Mouse (Mus musculus) kidney, postnatal 0 days (tissue): ENCODE results near the gene Fosl2. TPM values are rescaled to one million over a fixed set of nuclear protein-coding genes. Genes with fewer than 3 reads are reported as not detected.

Experiments
- ATAC-seq: fragments of 200-750 bp; cut with Nextera tagmentation; replicated peaks from 2 replicates; pipeline ENCODE4 v1.8.0; 2017; ENCODE audit warnings: low read depth, moderate number of reproducible peaks, moderate TSS enrichment, moderate library complexity; ENCODE audit not compliant: low FRiP score
- DNase-seq: peaks from one replicate; pipeline ENCODE4 v3.0.0-alpha.2; 2016; ENCODE audit warnings: low spot score
- H3K27ac ChIP-seq: fragments of 300-500 bp; sonication (generic); 2 replicates; pipeline ENCODE4 v1.5.1; 2014; ENCODE audit warnings: mild to moderate bottlenecking
- H3K27me3 ChIP-seq: fragments of 300-500 bp; sonication (generic); 2 replicates; pipeline ENCODE4 v1.6.1; 2014; ENCODE audit warnings: low read length, mixed read lengths; ENCODE audit not compliant: insufficient read depth
- H3K36me3 ChIP-seq: fragments of 300-500 bp; sonication (generic); 2 replicates; pipeline ENCODE4 v1.6.1; 2014; ENCODE audit warnings: low read length, mixed read lengths; ENCODE audit not compliant: insufficient read depth
- H3K4me1 ChIP-seq: fragments of 300-500 bp; sonication (generic); replicated peaks from 2 replicates; pipeline ENCODE4 v1.6.1; 2014; ENCODE audit warnings: antibody characterized with exemption, low read length, mixed read lengths; ENCODE audit not compliant: insufficient read depth
- H3K4me2 ChIP-seq: fragments of 300-500 bp; sonication (generic); 2 replicates; pipeline ENCODE4 v1.6.1; 2014; ENCODE audit warnings: mild to moderate bottlenecking, low read length, moderate library complexity, mixed read lengths
- H3K4me3 ChIP-seq: fragments of 300-500 bp; sonication (generic); replicated peaks from 2 replicates; pipeline ENCODE4 v1.5.1; 2014; ENCODE audit warnings: low read depth, low read length
- H3K9ac ChIP-seq: fragments of 300-500 bp; sonication (generic); 2 replicates; pipeline ENCODE4 v1.6.1; 2014; ENCODE audit warnings: low read depth, low read length
- H3K9me3 ChIP-seq: fragments of 300-500 bp; sonication (generic); replicated peaks from 2 replicates; pipeline ENCODE4 v1.6.1; 2016; ENCODE audit warnings: low read length, inconsistent platforms, mixed read lengths
- CTCF ChIP-seq: IDR thresholded peaks from 2 replicates; pipeline ENCODE4 v1.5.1; 2016; ENCODE audit warnings: antibody characterized with exemption, low read depth, mild to moderate bottlenecking, moderate library complexity
- WGBS: fragments of 180-500 bp; shearing (Covaris S2); extraction: QIAGEN DNeasy Blood & Tissue Kit; methylation state at CpG from one replicate; pipeline ENCODE4 v1.1.7; 2014; 5-methylcytosine and 5-hydroxymethylcytosine counted together
- polyA plus RNA-seq: library from polyadenylated mRNA; unstranded; fragments of >200 nt; fragmentation: Nextera tagmentation; extraction: Ambion mirVana; gene quantifications from 2 replicates; pipeline ENCODE4 v1.2.1, GENCODE M21; 2015

Gene Fosl2
- polyA plus RNA-seq, 1 experiment from 2014 or later, result 5.4 TPM

GRCm38 (mm10) chr5:32182885-32183629 is 47.5 kb downstream of the Fosl2 start:
- no peak for DNase-seq
- Histone ChIP-seq H3K4me2 (no peak overlapping the region), H3K27ac (no peak overlapping the region), H3K9me3 (no peaks in the 10 kb centered on the region), H3K36me3 (no peaks in the 10 kb centered on the region), H3K9ac (no peak overlapping the region), H3K27me3 (no peaks in the 10 kb centered on the region), H3K4me3 (no peak overlapping the region), H3K4me1 (no peaks in the 10 kb centered on the region; the same call in 1 of the 2 replicates)
- no peak for ATAC-seq
- TF ChIP-seq CTCF, result no peak
- 62% methylated on average over 4 of the region's 4 CpGs for WGBS

- H3K4me1 ChIP-seq, result no peaks in the 10 kb centered on the region; the same call in 1 of the 2 replicates
- no peaks in the 10 kb centered on the region for H3K36me3 ChIP-seq
- no peaks in the 10 kb centered on the region for H3K27me3 ChIP-seq
- H3K4me3 ChIP-seq, result no peak overlapping the region
- no peak overlapping the region for H3K27ac ChIP-seq
- H3K9ac ChIP-seq, result no peak overlapping the region
- H3K4me2 ChIP-seq, result no peak overlapping the region
- TF ChIP-seq CTCF, result no peak
- ATAC-seq (no peak), DNase-seq (no peak)
- H3K9me3 ChIP-seq, result no peaks in the 10 kb centered on the region
- WGBS, result 44% methylated on average over 11 of the region's 11 CpGs
Measured at GRCm38 (mm10) chr5:32187717-32188116, 52.1 kb downstream of the Fosl2 start.

DNA sequence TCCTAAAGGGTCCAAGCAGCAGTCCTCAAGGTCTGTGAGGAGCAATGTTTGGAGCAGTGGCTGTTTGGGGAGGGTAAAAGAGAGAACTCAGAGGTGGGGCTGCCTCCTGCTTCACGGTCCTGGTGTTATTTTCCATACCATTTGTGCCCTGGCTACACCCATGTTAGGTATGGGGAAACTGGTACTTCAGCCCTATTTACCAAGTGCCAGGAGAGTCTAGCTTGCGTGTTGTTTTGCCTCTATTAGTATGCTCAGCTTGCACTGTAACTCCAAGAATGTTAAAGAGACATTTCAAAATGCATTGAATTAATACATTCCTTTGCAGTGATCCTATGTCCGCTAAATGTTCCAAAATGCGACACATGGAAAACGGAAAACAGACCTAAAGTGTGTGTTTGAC is 55.7 kb downstream of the Fosl2 start:
- 74% methylated on average over 5 of the region's 5 CpGs for WGBS
- no peak for TF ChIP-seq CTCF
- no peak for ATAC-seq

GRCm38 (mm10) chr5:32192016-32192845 is 56.6 kb downstream of the Fosl2 start:
- H3K4me2 ChIP-seq, result no peak overlapping the region
- DNase-seq (no peak), ATAC-seq (peak; percentile 62; the same call in 1 of the 2 replicates)
- no peaks in the 10 kb centered on the region for H3K36me3 ChIP-seq
- H3K27ac ChIP-seq, result no peak overlapping the region
- 77% methylated on average over 16 of the region's 16 CpGs for WGBS
- no peak overlapping the region for H3K4me3 ChIP-seq
- H3K9ac ChIP-seq, result no peak overlapping the region
- H3K27me3 ChIP-seq, result no peaks in the 10 kb centered on the region
- H3K4me1 ChIP-seq, result 0 out of 2 replicates have a peak, but pooled peaks cover 3% of the 10 kb centered on the region
- H3K9me3 ChIP-seq, result no peaks in the 10 kb centered on the region
- TF ChIP-seq CTCF, result no peak

More for the DNA sequence above, 55.7 kb downstream of the Fosl2 start:
- DNase-seq, result no peak
- H3K9ac ChIP-seq, result no peak overlapping the region
- no peaks in the 10 kb centered on the region for H3K9me3 ChIP-seq
- H3K4me2 ChIP-seq, result no peak overlapping the region
- H3K4me3 ChIP-seq, result no peak overlapping the region
- no peaks in the 10 kb centered on the region for H3K36me3 ChIP-seq
- no peaks in the 10 kb centered on the region for H3K27me3 ChIP-seq
- no peak overlapping the region for H3K27ac ChIP-seq
- 0 out of 2 replicates have a peak, but pooled peaks cover 3% of the 10 kb centered on the region for H3K4me1 ChIP-seq

GRCm38 (mm10) chr5:32194236-32194635 is 58.6 kb downstream of the Fosl2 start:
- H3K36me3 ChIP-seq, result no peaks in the 10 kb centered on the region
- DNase-seq, result no peak
- TF ChIP-seq CTCF, result no peak
- no peaks in the 10 kb centered on the region for H3K27me3 ChIP-seq
- no peak overlapping the region for H3K4me3 ChIP-seq
- 0 out of 2 replicates have a peak, but pooled peaks cover 3% of the 10 kb centered on the region for H3K4me1 ChIP-seq
- no peak for ATAC-seq
- no peaks in the 10 kb centered on the region for H3K9me3 ChIP-seq
- WGBS, result 67% methylated on average over 4 of the region's 4 CpGs
- H3K27ac ChIP-seq, result no peak overlapping the region
- H3K9ac ChIP-seq, result no peak overlapping the region
- no peak overlapping the region for H3K4me2 ChIP-seq

- Histone ChIP-seq H3K27ac (peak overlapping the region; percentile 58; the same call in 1 of the 2 replicates), H3K4me1 (0 out of 2 replicates have a peak, but pooled peaks cover 3% of the 10 kb centered on the region), H3K36me3 (no peaks in the 10 kb centered on the region), H3K4me3 (no peak overlapping the region), H3K27me3 (no peaks in the 10 kb centered on the region), H3K4me2 (no peak overlapping the region), H3K9me3 (no peaks in the 10 kb centered on the region), H3K9ac (no peak overlapping the region)
- peak; percentile 52 for DNase-seq
- ATAC-seq, result peak; percentile 74
- 34% methylated on average over 12 of the region's 12 CpGs for WGBS
- TF ChIP-seq CTCF, result peak; percentile 54
Measured at GRCm38 (mm10) chr5:32195857-32196609, 60.4 kb downstream of the Fosl2 start.
